Mouse (Mus musculus) heart, adult 2 months (tissue): ENCODE measurements around the gene Iqca. TPM values are rescaled to one million over a fixed set of nuclear protein-coding genes. Genes with fewer than 3 reads are reported as not detected.

ENCODE experiments used
- DNase-seq, 2 experiments: peaks; one replicate each; pipeline ENCODE4 v3.0.0; 2021
- H3K27ac ChIP-seq: fragments of 200-600 bp; 2 replicates; pipeline ENCODE4 v1.8.1; 2022
- H3K27me3 ChIP-seq: fragments of 200-500 bp; 2 replicates; pipeline ENCODE4 v1.6.1; 2012; ENCODE audit warnings: mild to moderate bottlenecking, low read length, inconsistent platforms, mixed read lengths; ENCODE audit not compliant: control insufficient read depth, insufficient read depth
- H3K36me3 ChIP-seq: fragments of 200-500 bp; 2 replicates; pipeline ENCODE4 v1.6.1; 2012; ENCODE audit warnings: low read length, inconsistent platforms; ENCODE audit not compliant: control insufficient read depth, insufficient read depth
- H3K4me1 ChIP-seq: fragments of 200-500 bp; 2 replicates; pipeline ENCODE4 v1.6.1; 2011; ENCODE audit warnings: low read length; ENCODE audit not compliant: control insufficient read depth, insufficient read depth
- H3K4me3 ChIP-seq: fragments of 200-600 bp; 2 replicates; pipeline ENCODE4 v1.8.1; 2022
- H3K79me2 ChIP-seq: fragments of 200-500 bp; replicated peaks from 2 replicates; pipeline ENCODE4 v1.6.1; 2012; ENCODE audit warnings: mild to moderate bottlenecking, inconsistent platforms, low read length, moderate library complexity, mixed read lengths; ENCODE audit not compliant: control insufficient read depth, insufficient read depth
- H3K9ac ChIP-seq: fragments of 200-500 bp; 2 replicates; pipeline ENCODE4 v1.6.1; 2012; ENCODE audit warnings: low read depth, mild to moderate bottlenecking, control low read depth, inconsistent platforms, low read length, mixed read lengths
- CTCF ChIP-seq: fragments of 200-600 bp; IDR thresholded peaks from 2 replicates; pipeline ENCODE4 v1.8.1; 2022; ENCODE audit warnings: antibody characterized with exemption, mild to moderate bottlenecking, moderate library complexity
- EP300 ChIP-seq: fragments of 200-500 bp; IDR thresholded peaks from 2 replicates; pipeline ENCODE4 v1.6.1; 2011; ENCODE audit warnings: low read depth, low read length, control low read depth; ENCODE audit not compliant: insufficient read depth
- POLR2A ChIP-seq: fragments of 200-500 bp; IDR thresholded peaks from 2 replicates; pipeline ENCODE4 v1.6.1; 2011; ENCODE audit warnings: mild to moderate bottlenecking, low read depth, low read length, control low read depth; ENCODE audit not compliant: insufficient read depth
- WGBS: fragments of 180-500 bp; shearing (Covaris S2); methylation state at CpG from one replicate; pipeline ENCODE4 v1.1.7; 2018; 5-methylcytosine and 5-hydroxymethylcytosine counted together
- intact Hi-C: fragments of 180-260 bp; cut with DNase I; formaldehyde crosslinking; loops from one replicate; pipeline ENCODE4 v1.15.1; 2025
- polyA plus RNA-seq: library from polyadenylated mRNA; depleted of rRNA; stranded (reverse); fragments of >200 nt; gene quantifications from 2 replicates; pipeline ENCODE4 v1.2.3, GENCODE M21; 2012
- total RNA-seq, 2 experiments: library from RNA; stranded (reverse); gene quantifications; 2 replicates each; pipeline ENCODE4 v1.2.3; 2021

The Iqca gene
- total and polyA plus RNA-seq, 3 experiments: 0.43 TPM; not detected in 2

GRCm38 (mm10) chr1:90162379-90162857 lies 9.2 kb upstream of the Iqca start:
- Histone ChIP-seq H3K4me1 (peaks cover 6% of the 10 kb centered on the region), H3K27ac (peak overlapping the region; percentile 27), H3K36me3 (no peaks in the 10 kb centered on the region), H3K27me3 (no peaks in the 10 kb centered on the region), H3K9ac (no peak overlapping the region), H3K79me2 (no peaks in the 10 kb centered on the region), H3K4me3 (no peak overlapping the region)
- 46% methylated on average over 13 of the region's 13 CpGs for WGBS
- peak in 1 of 2 experiments; percentile 32 for DNase-seq
- intact Hi-C loops: loop anchor here (5.0 kb wide), 2 partner anchors 100 to 330 kb away; no protein-coding TSS in a partner anchor
- TF ChIP-seq CTCF (no peak), EP300 (peak; percentile 29; the same call in 1 of the 2 replicates)

- Histone ChIP-seq H3K27me3 (no peaks in the 10 kb centered on the region), H3K36me3 (no peaks in the 10 kb centered on the region), H3K4me3 (no peak overlapping the region), H3K27ac (peak overlapping the region; percentile 7; the same call in 1 of the 2 replicates), H3K9ac (no peak overlapping the region), H3K79me2 (no peaks in the 10 kb centered on the region), H3K4me1 (peaks cover 6% of the 10 kb centered on the region)
- intact Hi-C loops: loop anchor here (1.0 to 5.0 kb wide), 3 partner anchors 41 to 331 kb away; no protein-coding TSS in a partner anchor
- WGBS: 38% methylated on average over 6 of the region's 6 CpGs
- peak; percentile 49 for DNase-seq
- TF ChIP-seq CTCF: no peak
- TF ChIP-seq POLR2A: no peak
- TF ChIP-seq EP300: no peak
Observed at GRCm38 (mm10) chr1:90161623-90162022, 8.4 kb upstream of the Iqca start.

GRCm38 (mm10) chr1:90159927-90160326 lies 6.7 kb upstream of the Iqca start:
- no peaks in the 10 kb centered on the region for H3K27me3 ChIP-seq
- H3K27ac ChIP-seq: no peak overlapping the region
- H3K79me2 ChIP-seq: no peaks in the 10 kb centered on the region
- TF ChIP-seq CTCF: peak; percentile 31; the same call in 1 of the 2 replicates
- no peak for TF ChIP-seq EP300
- TF ChIP-seq POLR2A: no peak
- no peak overlapping the region for H3K9ac ChIP-seq
- no peak for DNase-seq
- intact Hi-C loops: loop anchor here (5.0 kb wide), 2 partner anchors 98 to 332 kb away; no protein-coding TSS in a partner anchor
- no peaks in the 10 kb centered on the region for H3K36me3 ChIP-seq
- no peak overlapping the region for H3K4me3 ChIP-seq
- WGBS: 47% methylated on average over 13 of the region's 13 CpGs
- peaks cover 6% of the 10 kb centered on the region for H3K4me1 ChIP-seq

GRCm38 (mm10) chr1:90156589-90156988 lies 3.4 kb upstream of the Iqca start:
- no peak overlapping the region for H3K4me3 ChIP-seq
- DNase-seq: no peak
- 50% methylated on average over 7 of the region's 7 CpGs for WGBS
- no peaks in the 10 kb centered on the region for H3K36me3 ChIP-seq
- no peaks in the 10 kb centered on the region for H3K79me2 ChIP-seq
- intact Hi-C loops: no loop called here
- H3K4me1 ChIP-seq: peaks cover 4% of the 10 kb centered on the region
- H3K27ac ChIP-seq: no peak overlapping the region
- TF ChIP-seq EP300 (no peak), POLR2A (no peak), CTCF (no peak)
- H3K27me3 ChIP-seq: no peaks in the 10 kb centered on the region
- H3K9ac ChIP-seq: no peak overlapping the region

GRCm38 (mm10) chr1:90153787-90154186 lies 586 bp upstream of the Iqca start:
- no peak for DNase-seq
- H3K4me3 ChIP-seq: no peak overlapping the region
- no peak overlapping the region for H3K9ac ChIP-seq
- no peaks in the 10 kb centered on the region for H3K79me2 ChIP-seq
- H3K27ac ChIP-seq: no peak overlapping the region
- H3K27me3 ChIP-seq: no peaks in the 10 kb centered on the region
- TF ChIP-seq EP300 (no peak), POLR2A (no peak), CTCF (no peak)
- intact Hi-C loops: no loop called here
- H3K36me3 ChIP-seq: no peaks in the 10 kb centered on the region
- H3K4me1 ChIP-seq: peaks cover 4% of the 10 kb centered on the region
- 20% methylated on average over 6 of the region's 6 CpGs for WGBS

- Histone ChIP-seq H3K9ac (no peak overlapping the region), H3K27ac (no peak overlapping the region), H3K4me3 (no peak overlapping the region), H3K27me3 (no peaks in the 10 kb centered on the region), H3K36me3 (no peaks in the 10 kb centered on the region), H3K79me2 (no peaks in the 10 kb centered on the region), H3K4me1 (no peaks in the 10 kb centered on the region)
- WGBS: 74% methylated on average over 8 of the region's 8 CpGs
- intact Hi-C loops: no loop called here
- TF ChIP-seq CTCF: no peak
- TF ChIP-seq POLR2A: no peak
- no peak for TF ChIP-seq EP300
- no peak for DNase-seq
Observed at GRCm38 (mm10) chr1:90139729-90140128, 13.5 kb downstream of the Iqca start.
